Mouse (Mus musculus): ENCODE measurements around the gene Mxd3. TPM values are rescaled to one million over a fixed set of nuclear protein-coding genes. Genes with fewer than 3 reads are reported as not detected.

Mxd3 gene
- total and polyA plus RNA-seq, 3 experiments = 4.1 to 7.3 (median 6.9) TPM

DNA sequence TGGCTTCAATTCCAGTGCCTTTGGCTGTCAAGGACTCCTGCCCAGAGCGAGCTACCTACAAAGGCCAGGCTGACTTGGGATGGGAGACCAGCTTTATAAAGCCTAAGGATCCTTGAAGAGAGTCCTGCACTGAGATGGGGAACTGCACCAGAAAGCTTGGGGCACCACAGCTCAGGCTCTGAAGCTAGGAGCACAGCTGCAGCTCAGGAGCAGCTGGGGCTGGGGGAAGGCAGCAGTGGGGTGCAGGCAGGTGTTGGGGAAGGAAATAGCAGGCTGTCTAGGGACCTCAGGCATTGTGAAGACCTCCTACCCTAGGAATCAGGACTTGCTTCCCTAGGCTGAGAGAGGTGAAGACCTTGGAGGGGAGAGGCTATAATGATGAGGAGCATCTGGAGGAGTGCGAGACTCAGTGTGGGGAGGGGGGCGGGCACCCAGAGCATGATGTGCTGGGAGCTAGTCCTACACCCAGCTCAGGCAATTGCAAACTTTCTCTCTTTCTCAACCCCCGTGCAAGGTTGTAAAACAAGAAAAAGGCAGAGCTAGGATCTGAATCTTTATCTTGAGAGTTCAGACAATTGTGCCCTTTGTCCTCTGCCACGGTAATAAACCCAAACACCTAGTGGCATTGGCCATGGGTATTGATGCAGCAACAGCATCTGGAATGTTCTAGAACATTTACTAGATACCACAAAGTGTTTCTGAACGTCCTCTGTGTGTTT lies 44.7 kb upstream of the Mxd3 start:
- no peaks in the 10 kb centered on the region for H3K79me2 ChIP-seq (replicated peaks; ENCODE audit: control insufficient read depth, extremely low read depth, insufficient read depth, poor library complexity, severe bottlenecking)
- H3K36me3 ChIP-seq (replicated peaks in 1 of 2; ENCODE audit: control insufficient read depth in 1 of 2, insufficient read depth in 1 of 2, low read length in 1 of 2) = peaks cover 12 to 24% of the 10 kb centered on the region in 2 experiments
- H3K27me3 ChIP-seq (replicated peaks) = no peaks in the 10 kb centered on the region
- H3K9ac ChIP-seq (ENCODE audit: insufficient read depth, low read depth) = no peak overlapping the region
- no peaks in the 10 kb centered on the region for H3K9me3 ChIP-seq (replicated peaks; ENCODE audit: low read length)
- no peak for TF ChIP-seq USF2 (conservative IDR thresholded peaks at IDR 0.05; ENCODE audit: low read depth, low read length)
- no peak for TF ChIP-seq JUN (IDR thresholded peaks at IDR 0.05; ENCODE audit: insufficient read depth, low read depth, low read length)
- no peak for TF ChIP-seq NRF1 (IDR thresholded peaks at IDR 0.05; ENCODE audit: low read depth, low read length)
- TF ChIP-seq SMC3 (IDR thresholded peaks at IDR 0.05; ENCODE audit: low read depth, low read length) = no peak
- no peak for TF ChIP-seq RAD21 (IDR thresholded peaks at IDR 0.05; ENCODE audit: low read depth, low read length)
- TF ChIP-seq EP300 (IDR thresholded peaks at IDR 0.05; ENCODE audit: low read length) = no peak
- TF ChIP-seq MAX (IDR thresholded peaks at IDR 0.05; ENCODE audit: low read length) = no peak
- no peak for TF ChIP-seq MXI1 (IDR thresholded peaks at IDR 0.05; ENCODE audit: low read depth, low read length)
- no peak for TF ChIP-seq SIN3A (IDR thresholded peaks at IDR 0.05; ENCODE audit: low read length)
- no peak for TF ChIP-seq MEF2A (IDR thresholded peaks at IDR 0.05; ENCODE audit: borderline replicate concordance, low read depth, low read length)
- TF ChIP-seq BHLHE40 (IDR thresholded peaks at IDR 0.05; ENCODE audit: low read depth, low read length) = no peak
- no peak for TF ChIP-seq PAX5 (IDR thresholded peaks at IDR 0.05; ENCODE audit: low read length)
- no peak for TF ChIP-seq MYC (IDR thresholded peaks at IDR 0.05; ENCODE audit: low read depth, low read length)
- no peak for TF ChIP-seq IRF4 (IDR thresholded peaks at IDR 0.05; ENCODE audit: low read depth, low read length)
- TF ChIP-seq ELF1 (IDR thresholded peaks at IDR 0.05; ENCODE audit: low read depth, low read length) = no peak
- no peak for TF ChIP-seq MAFK (IDR thresholded peaks at IDR 0.05; ENCODE audit: insufficient replicate concordance, low read length)
- no peak overlapping the region for H3K4me2 ChIP-seq (ENCODE audit: insufficient read depth, low read depth, poor library complexity, severe bottlenecking)
- H3K4me1 ChIP-seq (ENCODE audit: control insufficient read depth in 1 of 2, insufficient read depth in 2 of 2) = peaks cover 17 to 48% of the 10 kb centered on the region in 2 experiments
- in situ Hi-C loops (cut with MboI; ENCODE audit: low pct_ligation_motif_present, low pct_unique_long_range_greater_than_20kb, low sequenced_read_pairs) (no loop called here), dilution Hi-C loops (cut with MboI; ENCODE audit: extremely low pct_ligation_motif_present, extremely low pct_unique_long_range_greater_than_20kb, low sequenced_read_pairs) (no loop called here)
- no peak overlapping the region for H3K4me3 ChIP-seq (replicated peaks in 1 of 3; ENCODE audit: low read depth in 2 of 3, low read length in 2 of 3, poor library complexity in 1 of 3)
- H3K27ac ChIP-seq (ENCODE audit: insufficient read depth, low read depth) = no peak overlapping the region
- DNase-seq (ENCODE audit: extremely low read depth) = no peak

DNA sequence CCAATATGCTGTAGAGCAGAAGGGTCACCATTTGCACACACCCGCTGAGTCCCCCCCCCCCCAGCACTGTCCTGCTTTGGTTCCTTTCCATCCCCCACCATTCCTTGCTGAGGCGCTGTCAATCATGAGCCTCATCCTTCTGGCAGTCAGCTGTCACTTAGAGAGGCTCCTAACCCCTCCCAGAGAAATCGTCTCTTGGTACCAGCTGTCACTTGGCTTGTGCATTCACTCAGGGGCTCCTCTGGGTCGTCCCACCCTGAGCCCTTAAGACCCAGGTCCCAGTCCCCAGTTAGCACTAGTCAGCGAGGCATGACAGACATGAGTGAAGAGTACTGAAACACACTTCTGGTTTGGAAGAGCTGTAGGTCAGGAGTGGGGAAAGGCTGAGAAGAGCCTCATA lies 42.1 kb upstream of the Mxd3 start:
- Histone ChIP-seq H3K79me2 (replicated peaks; ENCODE audit: control insufficient read depth, extremely low read depth, insufficient read depth, poor library complexity, severe bottlenecking) (no peaks in the 10 kb centered on the region), H3K9ac (ENCODE audit: insufficient read depth, low read depth) (no peak overlapping the region), H3K27ac (ENCODE audit: insufficient read depth, low read depth) (no peak overlapping the region), H3K4me1 (ENCODE audit: control insufficient read depth in 1 of 2, insufficient read depth in 2 of 2) (peaks cover 22 to 61% of the 10 kb centered on the region in 2 experiments), H3K9me3 (replicated peaks; ENCODE audit: low read length) (no peaks in the 10 kb centered on the region), H3K36me3 (replicated peaks in 1 of 2; ENCODE audit: control insufficient read depth in 1 of 2, insufficient read depth in 1 of 2, low read length in 1 of 2) (peaks cover 0 to 5% of the 10 kb centered on the region in 2 experiments), H3K4me2 (ENCODE audit: insufficient read depth, low read depth, poor library complexity, severe bottlenecking) (no peak overlapping the region), H3K4me3 (replicated peaks in 1 of 3; ENCODE audit: low read depth in 2 of 3, low read length in 2 of 3, poor library complexity in 1 of 3) (no peak overlapping the region), H3K27me3 (replicated peaks) (no peaks in the 10 kb centered on the region)
- dilution Hi-C loops (cut with MboI; ENCODE audit: extremely low pct_ligation_motif_present, extremely low pct_unique_long_range_greater_than_20kb, low sequenced_read_pairs) (no loop called here), in situ Hi-C loops (cut with MboI; ENCODE audit: low pct_ligation_motif_present, low pct_unique_long_range_greater_than_20kb, low sequenced_read_pairs) (no loop called here)
- DNase-seq (ENCODE audit: extremely low read depth) = no peak
- TF ChIP-seq E2F4 (IDR thresholded peaks at IDR 0.05; ENCODE audit: insufficient replicate concordance, low read depth, low read length) = no peak
- no peak for TF ChIP-seq CHD2 (IDR thresholded peaks at IDR 0.05; ENCODE audit: low read length)
- no peak for TF ChIP-seq MAFK (IDR thresholded peaks at IDR 0.05; ENCODE audit: insufficient replicate concordance, low read length)
- no peak for TF ChIP-seq JUND (conservative IDR thresholded peaks at IDR 0.05; ENCODE audit: low read depth, low read length)
- no peak for TF ChIP-seq ZKSCAN1 (IDR thresholded peaks at IDR 0.05; ENCODE audit: borderline replicate concordance, low read depth, low read length)
- no peak for TF ChIP-seq MYC (IDR thresholded peaks at IDR 0.05; ENCODE audit: low read depth, low read length)
- no peak for TF ChIP-seq UBTF (IDR thresholded peaks at IDR 0.05; ENCODE audit: low read depth, low read length)
- TF ChIP-seq JUN (IDR thresholded peaks at IDR 0.05; ENCODE audit: insufficient read depth, low read depth, low read length) = no peak
- no peak for TF ChIP-seq ZC3H11A (IDR thresholded peaks at IDR 0.05; ENCODE audit: low read depth, low read length)
- TF ChIP-seq ELF1 (IDR thresholded peaks at IDR 0.05; ENCODE audit: low read depth, low read length) = no peak
